Mouse (Mus musculus) small intestine, adult 2 months (tissue): Measurements from ENCODE around the gene Gpr107.

Experiments
- CTCF ChIP-seq: fragments of 200-500 bp; IDR thresholded peaks from 2 replicates; pipeline ENCODE4 v1.5.1; 2012; ENCODE audit warnings: low read depth, mild to moderate bottlenecking, control low read depth, inconsistent platforms, low read length, moderate library complexity, mixed read lengths; ENCODE audit not compliant: insufficient replicate concordance, insufficient read length; ENCODE audit errors: extremely low read depth
- POLR2A ChIP-seq: fragments of 200-500 bp; IDR thresholded peaks from 2 replicates; pipeline ENCODE4 v1.6.1; 2012; ENCODE audit warnings: low read depth, mild to moderate bottlenecking, control low read depth, inconsistent platforms, low read length, moderate library complexity

GRCm38 (mm10) chr2:31189654-31190053 is 37.5 kb downstream of the Gpr107 start:
- no peak for TF ChIP-seq CTCF
- TF ChIP-seq POLR2A, result no peak
